Mouse (Mus musculus) CH12.LX (cell line): ENCODE data around the gene Meaf6. TPM values are rescaled to one million over a fixed set of nuclear protein-coding genes. Genes with fewer than 3 reads are reported as not detected.

ENCODE experiments used
- DNase-seq: peaks from one replicate; pipeline ENCODE4 v3.0.0-alpha.2; 2013; ENCODE audit errors: extremely low read depth
- H3K27ac ChIP-seq: 2 replicates; pipeline ENCODE4 v1.5.1; 2012; ENCODE audit warnings: low read depth, mild to moderate bottlenecking, control low read depth, moderate library complexity; ENCODE audit not compliant: insufficient read depth
- H3K27me3 ChIP-seq: replicated peaks from 2 replicates; pipeline ENCODE3; 2012; ENCODE audit warnings: inconsistent platforms
- H3K36me3 ChIP-seq, 2 experiments: replicated peaks in 1 of 2; 2 replicates each; pipeline versions ENCODE3 to v1.6.1; 2012; ENCODE audit warnings: inconsistent platforms in 1 of 2, low read length in 1 of 2, mild to moderate bottlenecking in 1 of 2, mixed read lengths in 1 of 2, moderate library complexity in 1 of 2; ENCODE audit not compliant: control insufficient read depth in 1 of 2, insufficient read depth in 1 of 2
- H3K4me1 ChIP-seq, 2 experiments: 2 replicates each; pipeline ENCODE4 v1.6.1; 2012; ENCODE audit warnings: inconsistent platforms in 1 of 2, moderate library complexity in 1 of 2; ENCODE audit not compliant: insufficient read depth in 2 of 2, control insufficient read depth in 1 of 2
- H3K4me2 ChIP-seq: 2 replicates; pipeline ENCODE4 v1.6.1; 2012; ENCODE audit warnings: low read depth, mild to moderate bottlenecking, control low read depth; ENCODE audit not compliant: poor library complexity, insufficient read depth, severe bottlenecking
- H3K4me3 ChIP-seq, 3 experiments: fragments of 150-350 bp in 1 of 3; sonication (generic) in 1 of 3; replicated peaks in 1 of 3; 2 replicates each; pipeline versions ENCODE3 to v1.5.1; 2011 to 2012; ENCODE audit warnings: low read depth in 2 of 3, low read length in 2 of 3, mild to moderate bottlenecking in 2 of 3, moderate library complexity in 2 of 3, control low read depth in 1 of 3, improper control_type of control experiment in 1 of 3, inconsistent platforms in 1 of 3, mixed read lengths in 1 of 3; ENCODE audit not compliant: poor library complexity in 1 of 3
- H3K79me2 ChIP-seq: replicated peaks from 2 replicates; pipeline ENCODE4 v1.6.1; 2012; ENCODE audit warnings: mild to moderate bottlenecking, moderate library complexity; ENCODE audit not compliant: control insufficient read depth, poor library complexity, insufficient read depth, severe bottlenecking; ENCODE audit errors: extremely low read depth
- H3K9ac ChIP-seq: 2 replicates; pipeline ENCODE4 v1.6.1; 2012; ENCODE audit warnings: low read depth, mild to moderate bottlenecking, control low read depth, moderate library complexity; ENCODE audit not compliant: insufficient read depth
- H3K9me3 ChIP-seq: replicated peaks from 2 replicates; pipeline ENCODE3; 2012; ENCODE audit warnings: low read length, inconsistent platforms, mixed read lengths
- CHD2 ChIP-seq: IDR thresholded peaks from 2 replicates; pipeline ENCODE4 v1.6.1; 2011; ENCODE audit warnings: low read length, improper control_type of control experiment
- CTCF ChIP-seq, 2 experiments: IDR thresholded peaks in 1 of 2; conservative IDR thresholded peaks in 1 of 2; 2 replicates each; pipeline ENCODE4 v1.5.1; 2011 to 2012; ENCODE audit warnings: low read depth in 2 of 2, low read length in 2 of 2, improper control_type of control experiment in 1 of 2, inconsistent platforms in 1 of 2, mild to moderate bottlenecking in 1 of 2, moderate library complexity in 1 of 2
- E2F4 ChIP-seq: IDR thresholded peaks from 2 replicates; pipeline ENCODE4 v1.6.1; 2011; ENCODE audit warnings: low read depth, low read length, improper control_type of control experiment; ENCODE audit not compliant: insufficient replicate concordance
- ELF1 ChIP-seq: IDR thresholded peaks from 2 replicates; pipeline ENCODE4 v1.6.1; 2014; ENCODE audit warnings: low read depth, mild to moderate bottlenecking, inconsistent platforms, low read length, improper control_type of control experiment
- EP300 ChIP-seq: IDR thresholded peaks from 2 replicates; pipeline ENCODE4 v1.6.1; 2011; ENCODE audit warnings: low read length, improper control_type of control experiment
- ETS1 ChIP-seq: conservative IDR thresholded peaks from 2 replicates; pipeline ENCODE4 v1.6.1; 2012; ENCODE audit warnings: low read depth, mild to moderate bottlenecking, inconsistent platforms, low read length, improper control_type of control experiment, moderate library complexity
- IRF4 ChIP-seq: IDR thresholded peaks from 2 replicates; pipeline ENCODE4 v1.6.1; 2014; ENCODE audit warnings: low read depth, mild to moderate bottlenecking, inconsistent platforms, low read length, improper control_type of control experiment
- JUN ChIP-seq: IDR thresholded peaks from 2 replicates; pipeline ENCODE4 v1.6.1; 2011; ENCODE audit warnings: low read depth, mild to moderate bottlenecking, low read length, improper control_type of control experiment, moderate library complexity; ENCODE audit not compliant: insufficient read depth
- JUND ChIP-seq: conservative IDR thresholded peaks from 2 replicates; pipeline ENCODE4 v1.6.1; 2011; ENCODE audit warnings: low read depth, low read length, improper control_type of control experiment
- KAT2A ChIP-seq: IDR thresholded peaks from 2 replicates; pipeline ENCODE4 v1.6.1; 2012; ENCODE audit warnings: low read length, improper control_type of control experiment, inconsistent platforms; ENCODE audit not compliant: insufficient replicate concordance
- MAFK ChIP-seq: IDR thresholded peaks from 2 replicates; pipeline ENCODE4 v1.6.1; 2011; ENCODE audit warnings: low read length, improper control_type of control experiment; ENCODE audit not compliant: insufficient replicate concordance
- MAX ChIP-seq: IDR thresholded peaks from 2 replicates; pipeline ENCODE4 v1.6.1; 2011; ENCODE audit warnings: low read length, improper control_type of control experiment
- MAZ ChIP-seq: IDR thresholded peaks from 2 replicates; pipeline ENCODE4 v1.6.1; 2012; ENCODE audit warnings: low read depth, mild to moderate bottlenecking, inconsistent platforms, low read length, improper control_type of control experiment, moderate library complexity
- MEF2A ChIP-seq: IDR thresholded peaks from 2 replicates; pipeline ENCODE4 v1.6.1; 2014; ENCODE audit warnings: low read depth, mild to moderate bottlenecking, inconsistent platforms, low read length, improper control_type of control experiment, borderline replicate concordance
- MYC ChIP-seq: IDR thresholded peaks from 2 replicates; pipeline ENCODE4 v1.6.1; 2011; ENCODE audit warnings: low read depth, mild to moderate bottlenecking, improper control_type of control experiment, low read length
- NELFE ChIP-seq: IDR thresholded peaks from 2 replicates; pipeline ENCODE4 v1.6.1; 2011; ENCODE audit warnings: low read depth, low read length, improper control_type of control experiment
- NRF1 ChIP-seq: IDR thresholded peaks from 2 replicates; pipeline ENCODE4 v1.6.1; 2014; ENCODE audit warnings: low read depth, mild to moderate bottlenecking, inconsistent platforms, low read length, improper control_type of control experiment, moderate library complexity
- POLR2A ChIP-seq: IDR thresholded peaks from 2 replicates; pipeline ENCODE4 v1.6.1; 2011; ENCODE audit warnings: low read depth, mild to moderate bottlenecking, improper control_type of control experiment, low read length
- POLR2AphosphoS2 ChIP-seq: IDR thresholded peaks from 2 replicates; pipeline ENCODE4 v1.6.1; 2011; ENCODE audit warnings: low read depth, low read length, improper control_type of control experiment
- SIN3A ChIP-seq: IDR thresholded peaks from 2 replicates; pipeline ENCODE4 v1.6.1; 2012; ENCODE audit warnings: low read length, improper control_type of control experiment, inconsistent platforms
- SMC3 ChIP-seq: IDR thresholded peaks from 2 replicates; pipeline ENCODE4 v1.6.1; 2011; ENCODE audit warnings: low read depth, low read length, improper control_type of control experiment
- TBP ChIP-seq: conservative IDR thresholded peaks from 2 replicates; pipeline ENCODE4 v1.6.1; 2011; ENCODE audit warnings: low read depth, low read length, improper control_type of control experiment
- TCF12 ChIP-seq: IDR thresholded peaks from 2 replicates; pipeline ENCODE4 v1.6.1; 2014; ENCODE audit warnings: low read depth, mild to moderate bottlenecking, inconsistent platforms, low read length, improper control_type of control experiment
- UBTF ChIP-seq: IDR thresholded peaks from 2 replicates; pipeline ENCODE4 v1.6.1; 2012; ENCODE audit warnings: low read depth, mild to moderate bottlenecking, inconsistent platforms, low read length, improper control_type of control experiment, moderate library complexity
- USF1 ChIP-seq: IDR thresholded peaks from 2 replicates; pipeline ENCODE4 v1.6.1; 2014; ENCODE audit warnings: low read depth, mild to moderate bottlenecking, inconsistent platforms, low read length, improper control_type of control experiment
- USF2 ChIP-seq: conservative IDR thresholded peaks from 2 replicates; pipeline ENCODE4 v1.6.1; 2011; ENCODE audit warnings: low read depth, low read length, improper control_type of control experiment
- ZC3H11A ChIP-seq: IDR thresholded peaks from 2 replicates; pipeline ENCODE4 v1.6.1; 2012; ENCODE audit warnings: low read depth, mild to moderate bottlenecking, inconsistent platforms, low read length, improper control_type of control experiment
- dilution Hi-C: fragments of 300-500 bp; cut with MboI; formaldehyde crosslinking; loops from 2 replicates; pipeline ENCODE4 v1.14.3; 2020; ENCODE audit warnings: low sequenced_read_pairs; ENCODE audit not compliant: extremely low pct_unique_long_range_greater_than_20kb, extremely low pct_ligation_motif_present
- in situ Hi-C: fragments of 300-500 bp; cut with MboI; formaldehyde crosslinking; loops from 3 replicates; pipeline ENCODE4 v1.14.3; 2019; ENCODE audit warnings: low sequenced_read_pairs, low pct_ligation_motif_present, low pct_unique_long_range_greater_than_20kb, mixed read lengths
- polyA plus RNA-seq: library from polyadenylated mRNA; unstranded; fragments of >175 nt; gene quantifications from 2 replicates; pipeline ENCODE4 v1.2.1, GENCODE M21; 2012; ENCODE audit warnings: low read depth; ENCODE audit not compliant: insufficient read length
- total RNA-seq, 2 experiments: library from RNA; depleted of rRNA; stranded (reverse); fragments of 300-350 nt in 1 of 2; fragments of >200 nt in 1 of 2; gene quantifications; 2 replicates each; pipeline ENCODE4 v1.2.3; 2012 to 2014

The Meaf6 gene
- total and polyA plus RNA-seq, 3 experiments: 26.4 to 52.8 (median 29.3) TPM

DNA sequence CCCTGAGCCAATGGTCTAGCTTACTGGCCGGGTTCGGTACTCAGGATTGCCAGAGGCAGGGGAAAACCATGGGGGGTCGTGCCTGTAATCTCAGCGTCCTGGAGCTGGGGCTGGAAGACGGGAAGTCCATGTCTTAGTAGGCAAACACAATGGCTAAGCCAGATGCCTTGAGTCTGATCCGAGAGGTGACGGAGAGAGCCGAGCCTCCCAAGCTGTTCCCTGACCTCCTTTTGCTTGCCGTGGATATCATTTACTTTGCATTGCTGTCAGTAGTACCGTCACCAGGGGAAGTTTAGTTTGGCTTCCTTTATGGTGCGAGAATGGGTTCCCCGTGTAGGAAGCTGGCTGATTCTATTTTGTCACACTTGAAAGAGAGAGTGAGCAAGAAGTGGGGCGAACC is 16.4 kb downstream of the Meaf6 start:
- Histone ChIP-seq H3K27ac (no peak overlapping the region), H3K4me1 (peaks cover 0 to 3% of the 10 kb centered on the region in 2 experiments; a peak in 1 of 4 replicates), H3K4me2 (no peak overlapping the region), H3K9me3 (no peaks in the 10 kb centered on the region), H3K9ac (no peak overlapping the region), H3K36me3 (peaks cover 33 to 71% of the 10 kb centered on the region in 2 experiments), H3K27me3 (no peaks in the 10 kb centered on the region), H3K4me3 (no peak overlapping the region), H3K79me2 (no peaks in the 10 kb centered on the region)
- TF ChIP-seq TBP (no peak), USF1 (no peak), USF2 (no peak), MAZ (no peak), CHD2 (no peak), JUN (no peak), KAT2A (no peak), MAFK (no peak)
- in situ Hi-C loops (no loop called here), dilution Hi-C loops (no loop called here)
- DNase-seq: no peak

GRCm38 (mm10) chr4:125105354-125105753 is 20.4 kb downstream of the Meaf6 start:
- no peaks in the 10 kb centered on the region for H3K27me3 ChIP-seq
- H3K4me1 ChIP-seq: no peaks in the 10 kb centered on the region
- H3K4me3 ChIP-seq: no peak overlapping the region
- no peak for DNase-seq
- H3K79me2 ChIP-seq: no peaks in the 10 kb centered on the region
- TF ChIP-seq E2F4 (no peak), NRF1 (no peak), POLR2A (no peak), EP300 (no peak)
- H3K27ac ChIP-seq: no peak overlapping the region
- H3K9ac ChIP-seq: no peak overlapping the region
- no peak overlapping the region for H3K4me2 ChIP-seq
- H3K36me3 ChIP-seq: peaks cover 40 to 80% of the 10 kb centered on the region in 2 experiments
- dilution Hi-C loops: no loop called here
- H3K9me3 ChIP-seq: no peaks in the 10 kb centered on the region
- in situ Hi-C loops: no loop called here

- Histone ChIP-seq H3K27me3 (no peaks in the 10 kb centered on the region), H3K79me2 (no peaks in the 10 kb centered on the region), H3K36me3 (peaks cover 16 to 49% of the 10 kb centered on the region in 2 experiments), H3K27ac (peak overlapping the region; percentile 68), H3K4me1 (peaks cover 35 to 56% of the 10 kb centered on the region in 2 experiments), H3K9ac (peak overlapping the region; percentile 30; the same call in 1 of the 2 replicates), H3K4me3 (peak overlapping the region in 1 of 3 experiments; percentile 21), H3K9me3 (no peaks in the 10 kb centered on the region), H3K4me2 (no peak overlapping the region; the same call in 1 of the 2 replicates)
- dilution Hi-C loops (no loop called here), in situ Hi-C loops (no loop called here)
- DNase-seq: peak; percentile 77
- TF ChIP-seq ELF1 (peak; percentile 57), ZC3H11A (peak; percentile 10; the same call in 1 of the 2 replicates), SIN3A (peak; percentile 67; the same call in 1 of the 2 replicates), MAX (peak; percentile 74), KAT2A (no peak), MEF2A (0 out of 2 replicates have a peak, but pooled peaks have one; percentile 61), JUND (peak; percentile 49), TCF12 (peak; percentile 55; the same call in 1 of the 2 replicates), UBTF (no peak), NELFE (peak; percentile 51), IRF4 (peak; percentile 44; the same call in 1 of the 2 replicates), CTCF (conservative IDR thresholded peaks at IDR 0.05 in 1 of 2, IDR thresholded peaks at IDR 0.05 in 1 of 2; ENCODE audit: low read depth in 2 of 2, low read length in 2 of 2) (peak; percentile 70 to 87), POLR2AphosphoS2 (no peak), POLR2A (no peak; the same call in 1 of the 2 replicates), MYC (peak; percentile 85), ETS1 (no peak; the same call in 1 of the 2 replicates), SMC3 (peak; percentile 85)
Measured at GRCm38 (mm10) chr4:125114638-125115037, 29.7 kb downstream of the Meaf6 start.
